Mouse (Mus musculus): ENCODE data around the gene Zfp358.

Zfp358 gene

GRCm38 (mm10) chr8:3499751-3500150 is 6.8 kb downstream of the Zfp358 start:
- DNase-seq (ENCODE audit: low read depth, low spot score): no peak

DNA sequence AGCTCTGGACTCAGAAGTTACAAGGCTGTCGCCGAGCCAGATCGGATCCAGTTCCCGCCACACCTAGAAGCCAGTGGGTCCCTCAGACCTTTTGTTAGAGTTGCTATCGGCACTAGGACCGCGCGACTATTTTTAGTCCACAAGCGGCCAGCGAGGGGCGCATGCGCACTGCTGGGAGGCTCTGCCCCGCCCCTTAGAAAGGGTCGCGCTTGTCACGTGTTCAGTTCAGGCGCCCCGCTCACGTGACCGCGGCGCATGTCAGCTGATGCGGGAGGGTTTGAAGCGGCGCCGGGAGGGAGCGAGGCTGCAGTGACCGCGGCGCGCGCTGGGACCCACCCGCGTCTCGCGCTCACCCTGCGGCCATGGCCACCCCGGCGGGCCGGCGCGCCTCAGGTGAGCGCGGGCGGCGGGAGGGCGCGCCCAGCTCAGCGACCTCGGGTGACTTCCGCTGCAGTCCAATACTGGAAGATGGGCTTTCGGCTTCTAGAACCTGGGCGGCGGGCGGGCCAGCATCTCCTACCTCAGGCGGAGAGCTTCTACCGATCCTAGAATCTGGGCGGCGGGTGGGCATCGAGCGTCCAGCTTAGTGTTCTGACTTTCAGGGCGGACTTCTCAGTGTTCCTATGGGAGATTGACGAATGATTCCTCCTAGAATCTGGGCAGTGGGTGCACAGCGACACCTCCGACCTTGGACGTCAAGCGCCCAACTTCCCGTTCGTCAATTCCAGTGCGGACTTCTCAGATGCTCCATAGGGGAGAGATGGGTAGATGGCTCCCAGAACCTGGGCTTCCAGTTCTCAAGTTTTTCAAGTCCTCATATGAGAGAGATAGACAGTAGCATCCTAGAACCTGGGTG is 7.5 kb downstream of the Zfp358 start, which contains the start of gene Mcoln1:
Gene Mcoln1 (plus strand): TSS at position 223 of the 856 bp plus-strand sequence.
- DNase-seq (ENCODE audit: low read depth, low spot score): peak; percentile 95

GRCm38 (mm10) chr8:3502217-3502616 is 9.3 kb downstream of the Zfp358 start:
- DNase-seq (ENCODE audit: low read depth, low spot score): no peak

GRCm38 (mm10) chr8:3507979-3508754 is 15.2 kb downstream of the Zfp358 start:
- DNase-seq (ENCODE audit: low read depth, low spot score): no peak

DNA sequence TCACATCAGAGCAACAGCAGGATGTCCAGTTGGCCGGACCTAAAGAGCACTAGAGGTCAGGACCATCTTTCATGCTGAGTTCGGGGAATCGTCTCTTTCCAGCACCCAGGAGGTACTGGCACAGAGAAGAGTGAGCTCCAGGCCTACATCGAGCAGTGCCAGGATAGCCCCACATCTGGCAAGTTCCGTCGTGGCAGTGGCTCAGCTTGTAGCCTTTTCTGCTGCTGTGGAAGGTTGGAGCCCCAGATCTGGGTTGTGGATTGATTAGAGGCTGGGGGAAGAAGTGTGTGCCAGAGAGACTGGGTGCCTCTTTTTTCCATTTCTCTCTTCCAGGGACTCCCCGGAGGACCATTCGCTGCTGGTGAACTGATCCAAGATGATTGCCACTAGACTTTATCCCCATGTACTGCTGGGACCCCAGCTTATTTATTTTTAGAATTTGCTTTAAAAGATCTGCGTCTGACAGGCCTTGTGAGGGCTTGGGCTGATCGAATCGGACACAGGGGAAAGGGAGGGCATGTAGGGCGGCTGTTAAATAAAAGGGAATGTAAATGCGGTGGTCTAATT is 21.8 kb downstream of the Zfp358 start:
- DNase-seq (ENCODE audit: low read depth, low spot score): no peak

- peak; percentile 68 for DNase-seq (ENCODE audit: low read depth, low spot score)
Observed at GRCm38 (mm10) chr8:3515260-3515671, 22.3 kb downstream of the Zfp358 start, which contains the start of gene Pnpla6. TSS of gene Pnpla6 (plus strand) at chr8:3515384.

GRCm38 (mm10) chr8:3515771-3516417 is 23.0 kb downstream of the Zfp358 start:
- DNase-seq (ENCODE audit: low read depth, low spot score): no peak

GRCm38 (mm10) chr8:3516450-3517116 is 23.6 kb downstream of the Zfp358 start:
- DNase-seq (ENCODE audit: low read depth, low spot score): peak; percentile 90

DNA sequence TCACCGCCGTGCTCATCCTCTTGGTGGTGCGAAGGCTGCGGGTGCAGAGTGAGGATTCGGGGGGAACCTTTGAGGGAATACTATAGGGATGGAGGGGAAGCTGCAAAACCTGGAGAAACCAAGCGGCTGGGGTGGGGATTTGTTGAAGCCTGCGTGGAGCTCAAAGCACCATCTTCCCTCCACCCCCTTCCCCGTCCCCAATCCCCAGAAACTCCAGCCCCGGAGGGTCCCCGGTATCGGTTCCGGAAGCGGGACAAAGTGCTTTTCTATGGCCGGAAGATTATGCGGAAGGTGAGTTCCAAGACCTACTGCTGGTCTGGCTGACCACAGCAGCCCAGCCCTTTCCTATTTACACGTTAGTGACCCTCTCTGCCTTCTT is 24.2 kb downstream of the Zfp358 start:
- DNase-seq (ENCODE audit: low read depth, low spot score): no peak

DNA sequence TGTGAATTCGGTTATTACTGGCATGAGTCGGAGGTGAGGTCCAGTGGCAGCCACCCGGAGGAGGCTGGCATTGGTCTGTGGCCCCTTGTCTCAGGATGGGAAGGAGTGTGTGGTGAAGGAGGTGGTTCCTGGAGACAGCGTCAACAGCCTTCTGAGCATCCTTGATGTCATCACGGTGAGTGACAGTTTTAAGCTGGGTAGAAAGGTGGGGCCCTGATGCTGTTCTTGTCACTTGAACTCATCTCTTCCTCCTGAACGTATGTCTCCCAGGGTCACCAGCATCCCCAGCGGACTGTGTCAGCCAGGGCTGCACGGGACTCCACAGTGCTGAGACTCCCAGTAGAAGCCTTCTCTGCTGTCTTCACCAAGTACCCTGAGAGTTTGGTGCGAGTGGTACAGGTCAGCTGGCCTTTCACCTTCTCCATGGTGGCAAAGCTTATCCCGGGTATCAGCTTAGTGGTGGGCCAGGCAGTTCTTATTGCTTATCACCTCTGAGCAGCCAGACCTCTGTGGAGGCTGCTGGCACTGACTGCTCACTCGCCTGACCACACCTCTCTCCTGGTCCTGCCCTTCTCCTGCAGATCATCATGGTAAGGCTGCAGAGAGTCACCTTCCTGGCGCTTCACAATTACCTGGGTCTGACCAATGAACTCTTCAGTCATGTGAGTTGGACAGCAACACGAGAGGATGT is 29.2 kb downstream of the Zfp358 start:
- no peak for DNase-seq (ENCODE audit: low read depth, low spot score)

DNA sequence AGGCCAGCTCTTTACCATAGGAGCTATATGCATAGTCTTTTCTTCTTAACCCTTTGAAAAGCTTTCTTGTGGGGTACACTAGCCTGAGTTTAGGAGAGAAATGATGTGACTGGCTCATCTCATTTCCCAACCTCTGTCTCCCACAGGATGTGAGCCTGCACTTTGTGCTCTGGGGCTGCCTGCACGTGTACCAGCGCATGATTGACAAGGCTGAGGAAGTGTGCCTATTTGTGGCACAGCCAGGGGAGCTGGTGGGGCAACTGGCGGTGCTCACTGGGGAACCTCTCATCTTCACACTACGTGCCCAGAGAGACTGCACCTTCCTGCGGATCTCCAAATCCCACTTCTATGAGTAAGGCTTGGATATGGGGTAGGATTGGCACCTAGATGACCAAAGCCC is 37.9 kb downstream of the Zfp358 start:
- no peak for DNase-seq (ENCODE audit: low read depth, low spot score)

DNA sequence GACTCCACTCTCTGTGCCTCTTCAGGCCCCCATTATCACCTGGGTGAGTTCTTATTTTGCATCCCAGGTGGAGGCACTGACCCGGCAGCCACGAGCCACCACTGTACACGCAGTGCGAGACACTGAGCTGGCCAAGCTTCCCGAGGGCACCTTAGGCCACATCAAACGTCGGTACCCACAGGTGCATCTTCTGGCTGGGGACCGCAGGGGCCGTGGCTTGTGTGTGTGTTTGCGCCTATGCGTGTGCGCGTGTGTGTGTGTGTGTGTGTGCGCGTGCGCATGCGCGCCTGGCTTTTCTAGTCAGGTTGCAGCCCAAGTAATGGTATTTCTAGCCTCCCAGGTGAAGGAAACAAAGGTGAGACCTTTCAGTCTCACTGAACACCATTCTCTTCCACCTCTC is 39.0 kb downstream of the Zfp358 start:
- no peak for DNase-seq (ENCODE audit: low read depth, low spot score)

DNA sequence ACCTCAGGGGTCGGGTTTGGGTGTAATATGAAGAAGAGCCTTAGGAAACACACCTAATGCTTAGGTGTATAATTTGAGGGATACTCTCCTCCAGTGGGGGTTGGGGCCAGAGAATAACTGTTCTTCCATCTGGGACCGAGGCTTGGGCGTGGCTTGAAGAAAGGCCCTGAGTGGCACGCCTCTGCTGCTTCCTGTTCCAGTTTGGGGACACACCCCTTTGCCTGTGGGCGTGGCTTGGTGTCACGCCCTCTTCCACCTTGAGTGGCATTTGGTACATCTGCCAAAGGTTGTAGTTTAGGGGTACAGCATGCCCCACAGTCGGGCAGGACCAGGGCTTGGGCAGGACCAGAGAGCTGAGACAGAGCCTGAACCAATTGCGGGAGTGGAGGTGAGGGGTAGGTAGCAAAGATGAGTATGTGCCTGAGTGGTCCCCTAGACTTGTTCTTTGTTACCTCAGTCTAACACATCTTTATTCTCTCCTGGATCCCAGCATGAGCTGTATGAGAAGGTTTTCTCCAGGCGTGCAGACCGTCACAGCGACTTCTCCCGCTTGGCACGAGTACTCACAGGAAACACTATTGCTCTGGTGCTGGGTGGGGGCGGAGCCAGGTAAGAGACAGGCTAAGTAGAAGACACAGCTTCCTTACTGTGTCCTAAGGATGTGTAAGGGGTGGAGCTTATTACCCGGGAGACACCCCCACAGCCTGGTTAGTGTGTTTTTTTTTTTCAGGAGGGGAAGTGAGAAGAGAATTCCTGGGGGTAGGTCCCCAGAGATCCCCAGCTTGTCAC is 43.3 kb downstream of the Zfp358 start:
- no peak for DNase-seq (ENCODE audit: low read depth, low spot score)

- no peak for DNase-seq (ENCODE audit: low read depth, low spot score)
Observed at GRCm38 (mm10) chr8:3536940-3537339, 44.0 kb downstream of the Zfp358 start.

DNA sequence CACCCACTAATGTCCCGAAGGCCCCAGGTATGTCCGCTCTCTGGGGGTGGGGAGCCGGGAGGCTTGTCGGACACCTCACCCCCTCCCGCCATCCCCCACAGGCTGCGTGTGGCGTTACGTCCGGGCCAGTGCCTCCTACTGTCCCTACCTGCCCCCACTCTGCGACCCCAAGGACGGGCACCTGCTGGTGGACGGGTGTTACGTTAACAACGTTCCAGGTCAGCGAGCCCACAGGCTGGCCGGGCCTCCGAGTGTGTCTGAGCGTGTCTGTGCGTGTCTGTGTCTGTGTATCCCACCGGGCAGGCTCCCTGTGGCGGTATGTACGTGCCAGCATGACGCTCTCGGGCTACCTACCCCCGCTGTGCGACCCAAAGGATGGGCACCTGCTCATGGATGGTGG is 44.7 kb downstream of the Zfp358 start:
- no peak for DNase-seq (ENCODE audit: low read depth, low spot score)

GRCm38 (mm10) chr8:3539146-3539545 is 46.2 kb downstream of the Zfp358 start:
- DNase-seq (ENCODE audit: low read depth, low spot score): no peak

DNA sequence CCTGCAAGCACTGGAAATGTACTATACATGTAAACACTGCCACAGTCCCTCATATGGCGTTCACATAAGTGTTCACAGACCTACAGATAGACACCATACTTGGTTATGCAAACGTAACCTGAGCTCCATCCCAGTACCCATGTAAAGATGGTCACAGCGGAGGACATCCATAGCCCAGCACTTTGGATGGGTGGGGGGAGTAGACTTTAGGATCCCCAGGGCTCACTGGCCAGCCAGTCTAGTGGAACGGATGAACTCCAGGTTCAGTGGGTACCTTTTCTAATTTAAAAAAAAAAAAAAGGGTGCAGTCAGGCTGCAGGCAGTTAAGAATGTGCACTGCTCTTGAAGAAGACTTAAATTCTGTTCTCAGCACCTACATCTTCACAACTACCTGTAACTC is 47.1 kb downstream of the Zfp358 start:
- no peak for DNase-seq (ENCODE audit: low read depth, low spot score)

DNA sequence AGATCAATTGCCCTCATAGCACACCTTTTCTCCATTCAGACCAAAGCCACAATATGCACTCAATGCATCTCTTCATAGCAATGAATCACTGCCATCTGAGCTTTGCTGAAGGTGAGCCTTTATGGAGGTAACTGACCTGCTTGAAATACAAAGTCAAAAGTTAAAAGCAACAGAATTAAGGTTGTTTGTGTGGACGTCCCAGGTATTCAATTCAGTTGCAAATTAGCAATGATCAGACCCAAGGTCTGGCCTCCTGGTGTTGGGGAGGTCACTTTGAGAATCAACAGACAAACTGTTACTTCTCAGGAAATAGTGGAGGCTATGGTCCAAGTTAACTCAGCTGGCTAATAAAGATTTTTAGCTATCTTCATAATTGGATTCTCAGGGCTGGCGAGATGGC is 53.6 kb downstream of the Zfp358 start:
- DNase-seq (ENCODE audit: low read depth, low spot score): no peak

Measured in brain, embryonic 18.5 days (tissue).